Mouse (Mus musculus) lung, adult 2 months (tissue): ENCODE measurements at regions not wholly inside any gene's neighbourhood (a gene's known extent, or its start where the extent isn't known, plus 50 kb on each side); places are given as distances from the start of the nearest gene placed in this dataset.

Source experiments
- DNase-seq: peaks from one replicate; pipeline ENCODE4 v3.0.0; 2022
- H3K4me1 ChIP-seq: fragments of 200-500 bp; 2 replicates; pipeline ENCODE4 v1.6.1; 2011; ENCODE audit warnings: low read length; ENCODE audit not compliant: control insufficient read depth, insufficient read depth
- H3K4me3 ChIP-seq: fragments of 200-500 bp; replicated peaks from 2 replicates; pipeline ENCODE3; 2011; ENCODE audit warnings: low read depth, mild to moderate bottlenecking, control low read depth, low read length; ENCODE audit errors: extremely low read depth
- CTCF ChIP-seq: fragments of 200-500 bp; IDR thresholded peaks from 2 replicates; pipeline ENCODE4 v1.5.1; 2011; ENCODE audit warnings: mild to moderate bottlenecking, low read length, control low read depth; ENCODE audit not compliant: insufficient read depth
- POLR2A ChIP-seq: fragments of 200-500 bp; IDR thresholded peaks from 2 replicates; pipeline ENCODE4 v1.6.1; 2011; ENCODE audit warnings: low read depth, mild to moderate bottlenecking, control low read depth, low read length, borderline replicate concordance; ENCODE audit errors: extremely low read depth
- WGBS: fragments of 180-500 bp; shearing (Covaris S2); methylation state at CpG from one replicate; pipeline ENCODE4 v1.1.7; 2018; 5-methylcytosine and 5-hydroxymethylcytosine counted together

- Histone ChIP-seq H3K4me1 (no peaks in the 10 kb centered on the region), H3K4me3 (no peak overlapping the region)
- TF ChIP-seq POLR2A (no peak), CTCF (no peak)
- 82% methylated on average over 12 of the region's 12 CpGs for WGBS
- no peak for DNase-seq
Observed at GRCm38 (mm10) chrX:11432403-11433004, 104.9 kb downstream of the H2al1j start.

- no peaks in the 10 kb centered on the region for H3K4me1 ChIP-seq
- no peak for DNase-seq
- WGBS: 64% methylated on average over 6 of the region's 6 CpGs
- TF ChIP-seq POLR2A (no peak), CTCF (no peak)
- no peak overlapping the region for H3K4me3 ChIP-seq
Observed at GRCm38 (mm10) chrX:11435338-11435737, 107.7 kb downstream of the H2al1j start.

- DNase-seq: no peak
- WGBS: 51% methylated on average over 12 of the region's 12 CpGs
- TF ChIP-seq POLR2A: no peak
- TF ChIP-seq CTCF: no peak
- Histone ChIP-seq H3K4me1 (no peaks in the 10 kb centered on the region), H3K4me3 (no peak overlapping the region)
Observed at GRCm38 (mm10) chrX:11437151-11437944, 109.7 kb downstream of the H2al1j start.

- Histone ChIP-seq H3K4me1 (no peaks in the 10 kb centered on the region), H3K4me3 (no peak overlapping the region)
- 64% methylated on average over 7 of the region's 7 CpGs for WGBS
- DNase-seq: no peak
- TF ChIP-seq CTCF (no peak), POLR2A (no peak)
Observed at GRCm38 (mm10) chrX:11443543-11443942, 115.9 kb downstream of the H2al1j start.

- H3K4me1 ChIP-seq: no peaks in the 10 kb centered on the region
- 53% methylated on average over 10 of the region's 10 CpGs for WGBS
- no peak overlapping the region for H3K4me3 ChIP-seq
- TF ChIP-seq POLR2A: no peak
- TF ChIP-seq CTCF: no peak
- DNase-seq: no peak
Observed at GRCm38 (mm10) chrX:11444261-11444725, 116.7 kb downstream of the H2al1j start.

- no peak for TF ChIP-seq POLR2A
- TF ChIP-seq CTCF: no peak
- Histone ChIP-seq H3K4me3 (no peak overlapping the region), H3K4me1 (no peaks in the 10 kb centered on the region)
- DNase-seq: no peak
- 76% methylated on average over 4 of the region's 4 CpGs for whole genome bisulfite sequencing
Observed at GRCm38 (mm10) chrX:11448711-11449110, 121.1 kb downstream of the H2al1j start.

GRCm38 (mm10) chrX:11458521-11458920 is 130.9 kb downstream of the H2al1j start:
- 62% methylated on average over 4 of the region's 4 CpGs for WGBS
- Histone ChIP-seq H3K4me3 (no peak overlapping the region), H3K4me1 (no peaks in the 10 kb centered on the region)
- no peak for DNase-seq
- no peak for TF ChIP-seq POLR2A
- TF ChIP-seq CTCF: no peak

- no peak for TF ChIP-seq POLR2A
- no peak for TF ChIP-seq CTCF
- DNase-seq: no peak
- 61% methylated on average over 3 of the region's 3 CpGs for WGBS
- H3K4me3 ChIP-seq: no peak overlapping the region
- no peaks in the 10 kb centered on the region for H3K4me1 ChIP-seq
Observed at GRCm38 (mm10) chrX:11463955-11464511, 136.4 kb downstream of the H2al1j start.

GRCm38 (mm10) chrX:11466191-11466590 is 138.6 kb downstream of the H2al1j start:
- no peak for DNase-seq
- 73% methylated on average over 4 of the region's 4 CpGs for WGBS
- TF ChIP-seq POLR2A: no peak
- TF ChIP-seq CTCF: no peak

More at GRCm38 (mm10) chrX:11466191-11466590, 138.6 kb downstream of the H2al1j start:
- no peaks in the 10 kb centered on the region for H3K4me1 ChIP-seq
- no peak overlapping the region for H3K4me3 ChIP-seq
